ENCODE assay signal across 7 mouse cellular contexts in genomic region chr4:46130221-46130620, GRCm38 (mm10). TPM values are rescaled to one million over a fixed set of nuclear protein-coding genes. Genes with fewer than 3 reads are reported as not detected.
DNase-seq lines count a peak whose midpoint lies in the region; TF ChIP-seq lines count a peak whose summit lies in the region.

No protein-coding gene starts in this region.

- WGBS in embryonic facial prominence, embryonic 10.5 days: 75% methylated on average over 3 of the region's 3 CpGs

- no peak for TF ChIP-seq EP300 in CH12.LX (IDR thresholded peaks at IDR 0.05; ENCODE audit: low read length)

- in situ Hi-C loops in CH12.LX (cut with MboI; ENCODE audit: low pct_ligation_motif_present, low pct_unique_long_range_greater_than_20kb, low sequenced_read_pairs): no loop called here

- H3K4me1 ChIP-seq in CH12.LX (ENCODE audit: control insufficient read depth in 1 of 2, insufficient read depth in 2 of 2): 0 out of 4 replicates have a peak, but pooled peaks cover 0 to 2% of the 10 kb centered on the region in 2 experiments
- no peaks in the 10 kb centered on the region for H3K4me1 ChIP-seq in embryonic facial prominence, embryonic 10.5 days

- no peaks in the 10 kb centered on the region for H3K9me3 ChIP-seq in CH12.LX (replicated peaks; ENCODE audit: low read length)
- H3K9me3 ChIP-seq in embryonic facial prominence, embryonic 10.5 days: no peaks in the 10 kb centered on the region

- H3K79me2 ChIP-seq in CH12.LX (replicated peaks; ENCODE audit: control insufficient read depth, extremely low read depth, insufficient read depth, poor library complexity, severe bottlenecking): no peaks in the 10 kb centered on the region

- TF ChIP-seq CTCF in CH12.LX (conservative IDR thresholded peaks at IDR 0.05 in 1 of 2, IDR thresholded peaks at IDR 0.05 in 1 of 2; ENCODE audit: low read depth in 2 of 2, low read length in 2 of 2): peak; percentile 66 to 74

- no peak overlapping the region for H3K4me2 ChIP-seq in CH12.LX (ENCODE audit: insufficient read depth, low read depth, poor library complexity, severe bottlenecking)

- H3K4me3 ChIP-seq in CH12.LX (replicated peaks in 1 of 3; ENCODE audit: low read depth in 2 of 3, low read length in 2 of 3, poor library complexity in 1 of 3): no peak overlapping the region
- no peak overlapping the region for H3K4me3 ChIP-seq in embryonic facial prominence, embryonic 10.5 days

- H3K27me3 ChIP-seq in CH12.LX (replicated peaks): no peaks in the 10 kb centered on the region
- H3K27me3 ChIP-seq in embryonic facial prominence, embryonic 10.5 days (replicated peaks; ENCODE audit: low read depth, poor library complexity, severe bottlenecking): no peaks in the 10 kb centered on the region

- H3K36me3 ChIP-seq in CH12.LX (replicated peaks in 1 of 2; ENCODE audit: control insufficient read depth in 1 of 2, insufficient read depth in 1 of 2, low read length in 1 of 2): peaks cover 64 to 89% of the 10 kb centered on the region in 2 experiments
- H3K36me3 ChIP-seq in embryonic facial prominence, embryonic 10.5 days (replicated peaks): peaks cover 93% of the 10 kb centered on the region

- TF ChIP-seq RAD21 in CH12.LX (IDR thresholded peaks at IDR 0.05; ENCODE audit: low read depth, low read length): peak; percentile 62

- dilution Hi-C loops in CH12.LX (cut with MboI; ENCODE audit: extremely low pct_ligation_motif_present, extremely low pct_unique_long_range_greater_than_20kb, low sequenced_read_pairs): no loop called here

- no peak overlapping the region for H3K9ac ChIP-seq in CH12.LX (ENCODE audit: insufficient read depth, low read depth)

- no peak for TF ChIP-seq POLR2A in CH12.LX (IDR thresholded peaks at IDR 0.05; ENCODE audit: low read depth, low read length)

- peak; percentile 32 to 56 for DNase-seq in left cerebral cortex, adult 18-20 months (ENCODE audit: low spot score in 2 of 2)
- no peak for DNase-seq in left cerebral cortex, adult 8-10 months (ENCODE audit: low spot score in 2 of 2)
- DNase-seq in CH12.LX (ENCODE audit: extremely low read depth): peak; percentile 57
- DNase-seq in T-cell, adult 2 months (ENCODE audit: low spot score): peak; percentile 51
- DNase-seq in embryonic facial prominence, embryonic 10.5 days (ENCODE audit: low spot score): peak; percentile 62
- peak; percentile 52 to 80 for DNase-seq in kidney, postnatal 36 days
- DNase-seq in retina, postnatal 7 days (ENCODE audit: low read depth, low spot score): peak; percentile 31

- H3K27ac ChIP-seq in CH12.LX (ENCODE audit: insufficient read depth, low read depth): no peak overlapping the region
- H3K27ac ChIP-seq in embryonic facial prominence, embryonic 10.5 days (replicated peaks): no peak overlapping the region

TF ChIP-seq in CH12.LX, 34 proteins besides CTCF, POLR2A, EP300 and RAD21:
- TF ChIP-seq SMC3 (IDR thresholded peaks at IDR 0.05; ENCODE audit: low read depth, low read length): peak; percentile 41
- TF ChIP-seq MEF2A (IDR thresholded peaks at IDR 0.05; ENCODE audit: borderline replicate concordance, low read depth, low read length): no peak
- TF ChIP-seq ELF1 (IDR thresholded peaks at IDR 0.05; ENCODE audit: low read depth, low read length): peak; percentile 78
TF ChIP-seq in CH12.LX: peak in this region for 2.

RNA-seq across cellular contexts. Expression of gene Ncbp1, which starts 8.2 kb away (rescaled TPM):
- total RNA-seq in left cerebral cortex, adult 18-20 months (2021): 10 to 100 TPM; 43.2 to 50.0 TPM
- 10 to 100 TPM; 41.2 to 45.9 (median 45.1) TPM for total RNA-seq in left cerebral cortex, adult 8-10 months (2022)
- 64.7 and 80.6 TPM in 2 replicates for total RNA-seq in CH12.LX (2012; rRNA removed)
- 82.0 and 88.2 TPM in 2 replicates for total RNA-seq in CH12.LX (2014; rRNA removed)
- polyA plus RNA-seq in CH12.LX (2012; ENCODE audit: insufficient read length, low read depth): 121 and 141 TPM in 2 replicates
- polyA plus RNA-seq in embryonic facial prominence, embryonic 10.5 days (2016; fragmentation: Nextera tagmentation; extraction: Ambion mirVana): 121 and 127 TPM in 2 replicates

RNA-seq across cellular contexts. Expression of gene Tstd2, which starts 8.3 kb away (rescaled TPM):
- 10 to 100 TPM; 14.5 to 18.5 TPM for total RNA-seq in left cerebral cortex, adult 18-20 months (2021)
- 10 to 100 TPM; 13.9 to 20.6 (median 18.8) TPM for total RNA-seq in left cerebral cortex, adult 8-10 months (2022)
- total RNA-seq in CH12.LX (2012; rRNA removed): 29.1 and 34.0 TPM in 2 replicates
- 36.4 and 40.2 TPM in 2 replicates for total RNA-seq in CH12.LX (2014; rRNA removed)
- polyA plus RNA-seq in CH12.LX (2012; ENCODE audit: insufficient read length, low read depth): 26.9 and 30.4 TPM in 2 replicates
- 74.1 and 77.3 TPM in 2 replicates for polyA plus RNA-seq in embryonic facial prominence, embryonic 10.5 days (2016; fragmentation: Nextera tagmentation; extraction: Ambion mirVana)

Comparison
In these comparisons a context has a peak if more than half of its experiments do, and no peak if none do; other contexts are left out.
1. DNase-seq: peak in left cerebral cortex, adult 18-20 months (2 of 2), CH12.LX (single experiment), T-cell, adult 2 months (single experiment), embryonic facial prominence, embryonic 10.5 days (single experiment), kidney, postnatal 36 days (2 of 2) and retina, postnatal 7 days (single experiment); none in left cerebral cortex, adult 8-10 months (0 of 2).